Mouse (Mus musculus): ENCODE results near the gene Plekhb2. TPM values are rescaled to one million over a fixed set of nuclear protein-coding genes. Genes with fewer than 3 reads are reported as not detected.
A peak's percentile ranks its signal among the peaks of the same experiment; 100 is the strongest.

The Plekhb2 gene
- total RNA-seq, 2 experiments from 2014 or later, result 197 to 199 TPM

DNA sequence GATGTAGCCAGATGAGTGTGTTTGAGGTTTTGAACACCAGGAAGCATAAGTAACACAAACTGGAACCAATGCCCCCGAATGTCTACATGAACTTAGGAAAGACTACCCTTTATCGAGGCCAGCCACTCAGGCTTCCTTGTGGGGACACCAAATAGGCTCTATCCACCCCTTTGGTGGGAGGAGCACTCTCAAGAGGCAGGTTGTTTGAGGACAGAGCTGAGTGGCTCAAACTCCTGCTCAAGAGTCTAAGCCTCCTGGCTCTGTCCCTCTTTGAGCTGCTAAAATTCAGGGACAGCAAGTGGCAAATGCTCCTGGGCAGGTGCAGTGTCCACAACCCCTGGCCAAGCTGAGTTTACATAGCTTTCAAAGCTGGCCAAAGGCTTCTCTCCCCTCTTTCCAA is 14.9 kb upstream of the Plekhb2 start:
- DNase-seq, result no peak

DNA sequence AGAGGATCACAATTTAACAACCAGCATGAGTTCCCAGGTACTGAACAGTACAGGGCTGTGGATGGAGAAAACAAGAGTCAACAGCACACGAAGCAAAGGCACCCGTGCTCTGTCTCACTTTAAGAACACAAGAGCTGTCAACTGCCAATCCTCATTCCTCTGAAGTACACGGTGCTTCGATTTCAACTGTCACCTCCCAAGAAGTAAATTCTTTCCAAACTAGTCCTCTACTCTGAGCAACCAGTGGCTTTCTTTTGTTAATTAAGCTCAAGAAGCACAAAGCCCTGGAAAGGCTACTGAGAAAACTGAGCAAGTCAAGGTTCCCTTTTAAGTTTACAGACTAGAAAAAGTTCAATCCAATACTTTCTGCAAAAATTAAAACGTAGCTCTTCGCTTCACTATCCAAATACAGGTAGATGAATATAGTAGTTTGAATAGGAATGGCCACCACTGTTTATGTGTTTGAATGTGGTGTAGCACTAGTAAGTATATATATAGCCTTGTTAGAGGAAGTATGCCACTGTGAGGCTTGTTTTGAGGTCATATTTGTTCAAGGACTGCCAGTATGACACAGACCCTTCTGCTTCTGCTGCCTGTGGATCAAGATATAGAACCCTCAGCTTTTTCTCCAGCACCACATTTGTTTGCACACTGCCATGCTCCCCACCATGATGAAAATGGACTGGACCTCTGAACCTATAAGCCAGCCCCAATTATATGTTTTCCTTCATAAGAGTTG is 11.7 kb upstream of the Plekhb2 start:
- DNase-seq, result no peak

DNA sequence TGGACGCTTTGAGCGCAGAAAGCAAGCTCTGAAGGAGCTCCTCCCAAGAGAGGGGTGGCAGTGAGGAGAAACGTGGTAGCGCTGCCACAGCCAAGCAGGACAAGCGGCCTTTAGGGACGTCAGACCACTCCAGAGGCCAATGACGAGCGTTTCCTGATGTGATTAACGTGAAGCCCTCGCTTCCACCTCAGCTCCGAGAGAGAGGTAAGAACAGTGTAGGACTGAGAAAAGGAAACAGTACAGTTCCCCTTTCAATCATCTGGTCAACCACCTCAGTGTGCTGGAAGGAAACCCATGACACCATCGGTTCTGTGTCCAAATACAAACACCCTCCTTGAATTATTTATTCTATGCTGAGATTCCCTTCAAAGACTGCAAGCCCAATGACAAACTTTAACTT is 10.5 kb upstream of the Plekhb2 start:
- DNase-seq, result no peak

DNA sequence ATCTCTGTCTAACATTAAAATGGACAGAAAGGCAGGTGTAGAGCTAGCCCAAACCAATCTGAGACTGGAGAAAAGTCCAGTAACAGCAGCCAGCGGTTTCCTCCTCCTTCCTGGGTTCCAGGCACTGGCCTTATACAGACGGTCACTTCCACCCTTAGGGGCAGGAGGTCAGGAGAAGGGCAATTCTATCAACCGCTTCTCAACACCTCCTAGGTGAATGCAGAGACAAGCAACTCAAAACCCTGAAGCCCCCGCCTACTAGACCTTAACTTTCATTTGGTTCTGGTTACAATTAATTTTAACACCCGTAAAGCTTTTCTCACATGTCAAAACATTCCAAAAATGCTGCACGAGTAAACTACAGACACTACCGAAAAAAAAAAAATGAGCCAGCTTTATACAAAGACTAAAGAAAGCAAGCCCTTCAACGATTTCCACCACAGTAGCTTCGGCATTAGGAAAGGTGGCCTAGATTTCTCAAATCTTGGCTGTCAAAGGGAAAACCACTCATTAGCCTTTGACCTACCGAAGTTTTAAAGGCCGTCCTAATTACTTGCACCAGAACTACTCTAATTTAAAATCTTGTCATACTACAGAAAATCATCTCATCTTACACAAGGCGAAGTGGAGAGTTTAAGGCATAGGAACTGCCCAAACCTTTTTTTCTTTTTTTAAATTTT is 7.9 kb upstream of the Plekhb2 start:
- DNase-seq, result no peak

DNA sequence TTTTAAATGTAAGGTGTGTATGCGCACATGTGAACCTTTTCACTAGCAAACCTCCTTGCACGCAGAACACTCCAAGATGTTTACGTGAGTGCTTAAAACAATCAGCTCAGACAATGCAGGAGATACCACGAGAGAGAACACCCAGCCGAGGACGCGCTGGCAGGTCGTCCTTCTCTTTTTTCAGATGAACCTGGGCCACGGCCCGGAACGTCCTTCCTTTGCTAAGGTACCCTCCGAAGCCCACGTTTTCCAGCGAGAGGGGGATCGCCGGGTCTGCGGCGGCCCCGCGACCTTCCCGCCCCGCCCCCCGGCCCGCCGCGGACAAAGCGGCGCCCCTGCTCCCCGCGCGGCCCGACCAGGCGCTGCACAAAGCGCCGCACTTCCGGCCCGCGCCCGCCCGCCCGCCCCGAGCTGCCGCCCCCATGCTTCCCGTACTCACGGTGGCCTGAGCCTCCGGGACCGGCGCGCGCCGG is 7.4 kb upstream of the Plekhb2 start:
- DNase-seq, result no peak

DNA sequence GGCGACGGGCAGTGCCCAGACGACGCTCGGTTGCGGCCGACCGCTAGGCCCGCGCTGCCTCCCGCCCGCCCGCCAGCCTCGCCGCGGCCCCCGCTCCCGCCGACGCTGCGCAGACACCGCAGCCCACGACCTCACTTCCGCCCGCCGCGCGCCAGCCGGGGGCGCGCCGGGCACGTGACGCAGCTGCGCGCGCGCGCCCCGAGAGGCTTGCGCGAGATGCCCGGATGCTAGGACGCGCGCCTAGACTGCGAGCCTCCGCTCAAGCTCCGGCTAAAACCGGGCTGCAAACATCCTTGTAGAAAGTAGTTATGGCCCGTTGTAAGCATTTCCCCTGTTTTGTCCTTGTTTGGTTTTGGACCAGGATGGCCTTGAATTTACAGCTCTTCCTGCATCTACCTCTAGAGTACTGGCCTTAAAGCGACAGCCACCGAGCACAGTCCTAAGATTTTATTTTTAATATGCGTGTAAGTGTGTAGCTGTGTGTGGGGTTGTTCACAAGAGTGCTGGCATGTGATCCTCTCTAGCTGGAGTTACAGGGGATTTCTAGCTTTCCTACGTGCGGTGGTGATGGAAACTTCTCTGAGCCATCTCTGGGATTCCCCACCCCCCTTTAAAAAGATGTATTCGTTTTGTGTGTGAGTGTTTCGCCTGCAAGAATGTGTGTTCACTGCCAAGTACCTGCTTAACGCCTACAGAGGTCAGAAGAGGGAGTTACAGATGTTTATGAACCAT is 6.7 kb upstream of the Plekhb2 start, which contains the start of gene Fam168b:
Gene Fam168b, minus strand, starts transcription at position 179 of the 732 bp plus-strand sequence.
- DNase-seq, result peak; percentile 87

DNA sequence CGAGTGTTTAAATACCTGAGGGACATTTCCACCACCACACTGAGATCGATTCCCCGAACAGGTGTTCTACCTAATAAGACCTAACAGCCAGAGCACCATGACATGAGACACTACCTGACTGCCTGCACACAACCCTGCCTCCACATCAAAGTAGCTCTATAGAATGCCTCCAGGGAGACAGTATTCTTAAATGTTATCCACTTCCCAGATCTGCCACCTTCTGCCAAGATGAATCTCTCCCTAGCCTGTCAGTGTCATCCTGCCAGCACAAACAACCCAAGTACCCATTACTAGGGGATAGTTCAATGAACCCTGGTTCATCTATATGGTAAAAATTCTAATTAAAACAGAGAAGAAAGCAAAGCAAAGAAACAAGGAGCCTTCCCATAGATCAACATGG is 2.7 kb upstream of the Plekhb2 start:
- DNase-seq, result no peak

DNA sequence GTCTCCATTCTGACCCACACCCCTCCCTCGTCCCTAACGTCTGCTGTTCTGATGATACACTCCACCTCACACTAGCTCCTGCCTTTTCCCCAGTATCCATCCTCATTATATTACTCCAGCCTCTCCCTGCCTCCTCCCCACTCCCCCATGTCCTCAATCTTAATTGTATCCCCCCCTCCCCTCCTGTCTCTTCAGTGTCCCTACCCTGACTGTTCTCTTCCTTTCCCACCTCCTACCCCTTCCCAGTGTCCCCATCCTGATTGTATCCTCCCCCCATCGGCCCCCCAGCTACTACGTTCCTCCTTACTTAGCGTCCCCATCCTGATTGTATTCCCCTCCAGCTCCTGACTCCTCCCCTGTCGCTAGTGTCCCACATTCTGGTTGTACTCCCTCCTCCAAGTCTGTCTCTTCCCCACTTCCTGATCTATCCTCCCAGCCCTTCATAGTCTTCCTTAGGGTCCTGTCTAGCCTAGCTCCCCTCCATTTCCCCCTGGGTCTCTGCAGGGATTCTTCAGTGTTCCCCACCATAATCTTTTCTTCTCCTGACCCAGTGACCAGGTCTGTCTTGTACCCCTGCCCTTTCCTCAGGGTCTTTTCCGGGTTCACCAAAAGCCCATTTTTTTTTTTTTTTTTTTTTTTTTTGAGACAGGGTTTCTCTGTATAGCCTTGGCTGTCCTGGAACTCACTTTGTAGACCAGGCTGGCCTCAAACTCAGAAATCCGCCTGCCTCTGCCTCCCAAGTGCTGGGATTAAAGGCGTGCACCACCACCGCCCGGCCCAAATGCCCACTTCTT is 764 bp downstream of the Plekhb2 start:
- DNase-seq, result no peak

DNA sequence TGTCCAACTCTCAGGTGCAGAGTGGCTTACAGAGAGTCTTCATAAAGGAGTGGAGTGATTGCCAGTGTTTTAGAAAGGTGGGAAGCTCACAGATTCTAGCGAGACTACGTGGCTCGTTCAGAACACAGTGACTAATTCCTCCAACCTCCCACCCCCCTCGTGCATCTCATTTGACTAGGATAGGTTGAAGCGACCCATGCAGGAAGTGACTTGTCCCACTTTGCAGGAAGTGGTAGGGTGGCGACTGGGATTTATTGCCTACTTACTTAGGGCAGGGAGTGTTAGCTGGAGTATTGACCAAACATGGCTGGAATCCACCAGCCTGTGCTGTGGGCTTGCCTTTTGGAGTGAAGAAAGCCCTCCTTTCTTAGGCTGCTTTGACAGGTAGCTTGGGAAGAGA is 1.8 kb downstream of the Plekhb2 start:
- no peak for DNase-seq

DNA sequence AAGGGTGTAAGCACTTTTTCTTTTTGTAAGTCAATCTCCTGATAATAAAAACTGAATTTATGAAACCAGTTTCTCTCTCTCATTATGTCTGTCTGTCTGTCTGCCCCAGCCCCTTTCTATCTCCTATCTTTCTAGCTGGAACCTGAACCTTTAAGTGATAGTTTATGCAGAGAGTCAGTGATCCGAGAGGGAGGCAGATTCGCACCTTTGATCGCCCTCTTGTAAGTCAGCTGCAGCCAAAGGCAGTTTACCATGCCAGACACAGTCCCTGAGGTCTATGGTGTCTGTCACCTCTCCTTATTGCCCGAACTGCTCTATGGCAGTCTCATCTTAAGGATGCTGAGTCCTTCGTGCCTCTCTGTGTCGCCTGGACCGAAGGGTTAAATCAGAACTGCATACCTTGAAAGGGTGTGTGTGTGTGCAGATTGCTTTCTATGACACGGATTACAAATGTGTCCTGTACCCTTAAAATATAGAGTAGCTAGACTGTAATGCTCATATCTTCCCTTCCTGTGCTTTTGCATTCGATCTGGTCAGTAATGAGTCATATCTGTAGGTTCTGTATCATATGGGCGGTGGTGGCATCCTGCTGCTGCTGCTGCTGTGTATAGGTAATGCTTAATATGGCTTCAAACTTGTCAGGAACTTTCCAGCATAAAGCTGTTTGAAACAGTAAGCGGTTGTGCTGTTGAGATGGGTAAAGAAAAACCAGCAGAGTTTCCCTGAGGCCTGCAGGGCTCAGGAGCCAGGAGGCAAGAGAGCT is 2.5 kb downstream of the Plekhb2 start:
- DNase-seq, result no peak

DNA sequence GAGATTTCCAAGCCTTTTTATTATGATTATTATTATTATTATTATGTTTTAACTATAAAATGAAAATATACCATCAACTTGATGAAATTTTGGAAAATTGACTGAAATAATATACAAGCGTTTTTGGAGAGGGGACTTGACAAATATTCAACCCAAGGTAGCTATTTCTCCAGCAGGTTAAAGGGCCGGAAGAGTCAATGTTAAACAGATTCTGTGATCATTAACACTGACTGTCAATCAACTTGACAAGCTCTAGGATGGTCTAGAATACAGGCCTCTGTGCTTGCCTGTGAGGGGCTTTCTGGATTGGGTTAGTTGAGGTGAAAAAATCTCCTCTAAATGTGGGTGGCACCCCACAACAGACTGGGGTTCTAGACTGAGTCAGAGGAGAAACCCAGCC is 4.0 kb downstream of the Plekhb2 start:
- no peak for DNase-seq

DNA sequence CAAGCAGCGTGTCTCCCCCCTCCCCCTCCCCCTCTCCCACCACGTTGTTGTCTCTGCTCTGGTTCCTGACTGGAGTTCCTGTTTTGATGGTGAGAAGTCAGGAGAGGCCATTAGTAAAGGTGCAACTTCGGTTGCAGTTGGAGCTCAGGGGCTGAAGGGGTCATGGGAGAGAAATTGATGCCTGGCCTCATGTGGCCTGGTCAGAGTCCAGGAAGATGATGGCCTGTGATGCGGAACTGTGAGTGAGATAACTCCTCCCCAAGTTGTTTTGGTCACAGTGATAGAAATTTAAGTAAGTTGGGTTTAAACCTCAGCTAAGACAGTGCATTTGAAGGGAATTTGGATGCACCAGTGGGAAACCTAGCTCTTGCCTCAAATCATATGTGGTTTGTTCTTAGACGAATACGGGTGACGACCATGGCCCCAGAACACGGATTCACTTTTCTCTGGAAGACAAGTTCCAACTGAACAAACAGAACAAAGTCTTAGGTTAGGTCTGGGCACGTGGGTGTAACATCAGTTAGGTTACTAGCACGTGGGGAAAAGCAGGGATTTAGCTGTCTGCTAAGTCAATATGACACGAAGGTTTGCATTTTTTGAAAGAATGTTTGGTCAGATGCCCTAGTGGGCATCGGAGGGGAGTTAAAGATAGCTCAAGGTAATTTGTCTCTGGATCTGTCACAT is 5.4 kb downstream of the Plekhb2 start:
- no peak for DNase-seq

DNA sequence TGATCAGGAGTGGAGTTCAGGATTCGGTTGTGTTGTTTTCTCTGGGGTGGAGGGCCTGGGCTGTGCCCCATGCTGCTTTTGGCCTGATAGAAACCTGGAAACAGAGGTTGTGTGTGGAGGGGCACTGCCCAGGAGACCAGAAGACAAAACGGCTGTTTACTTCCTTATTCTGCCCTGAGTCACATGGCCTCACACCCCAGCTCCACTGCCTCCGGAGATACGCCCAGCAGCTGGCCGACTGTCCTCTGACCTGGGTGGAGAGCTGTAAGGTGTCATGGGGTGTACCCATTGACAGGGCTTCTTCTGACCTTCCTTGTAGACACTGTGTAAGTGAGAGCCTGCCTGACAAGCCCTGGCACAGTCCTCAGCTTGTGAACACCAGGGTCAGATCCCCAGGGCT is 8.9 kb downstream of the Plekhb2 start:
- DNase-seq, result no peak

DNA sequence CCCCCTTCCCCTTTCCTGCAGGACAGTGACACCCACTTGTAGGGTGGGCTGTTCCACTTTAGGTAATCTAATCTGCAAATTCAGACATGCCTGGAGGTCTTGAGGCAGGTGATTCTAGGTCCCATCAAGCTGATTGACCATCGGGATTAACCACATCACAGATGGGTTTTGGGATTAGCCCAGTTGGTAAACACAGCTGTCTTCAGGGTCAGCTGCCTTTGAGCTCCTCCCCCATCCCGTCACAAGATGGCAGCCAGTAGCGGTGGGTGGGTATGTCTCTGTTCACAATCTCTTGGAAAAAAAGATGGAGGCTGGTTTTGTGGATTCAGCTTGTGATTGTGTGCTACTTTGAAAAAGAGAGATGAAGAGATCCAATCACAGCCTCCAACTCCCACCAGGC is 10.0 kb downstream of the Plekhb2 start:
- DNase-seq, result no peak

DNA sequence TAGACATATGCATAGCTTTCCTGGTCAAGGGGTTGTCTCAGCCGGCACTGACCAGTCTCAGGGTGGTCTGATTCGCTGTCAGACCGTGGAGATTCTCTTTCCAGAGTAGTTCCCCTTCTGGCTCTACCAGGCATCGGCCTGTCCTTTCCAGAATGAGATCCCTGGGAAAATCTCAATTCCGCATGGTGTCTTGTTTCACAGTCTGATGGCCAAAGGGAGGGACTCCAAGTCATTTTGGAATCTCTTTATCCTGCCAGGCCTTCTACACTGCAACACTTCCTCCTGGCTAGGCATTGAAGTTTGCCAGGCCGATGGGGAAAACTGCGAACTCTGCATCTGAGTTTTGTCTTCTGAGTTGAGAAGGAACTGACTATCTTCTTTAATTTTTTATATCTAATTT is 10.4 kb downstream of the Plekhb2 start:
- DNase-seq, result no peak

DNA sequence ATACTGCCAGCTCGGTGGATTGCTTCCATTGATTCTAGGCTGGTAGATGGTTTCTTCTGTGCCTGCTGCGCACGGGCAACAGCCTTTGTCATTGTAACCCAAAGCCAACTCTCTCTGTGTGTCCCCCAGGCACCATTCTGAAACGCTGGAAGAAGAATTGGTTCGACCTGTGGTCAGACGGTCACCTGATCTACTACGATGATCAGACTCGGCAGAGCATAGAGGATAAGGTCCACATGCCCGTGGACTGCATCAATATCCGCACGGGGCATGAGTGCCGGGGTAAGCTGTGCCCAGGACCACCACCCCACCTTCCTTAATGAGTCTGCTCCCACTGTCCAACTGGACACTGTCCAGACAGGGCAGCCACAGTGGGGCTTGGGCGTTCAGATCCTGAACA is 13.1 kb downstream of the Plekhb2 start:
- no peak for DNase-seq

DNA sequence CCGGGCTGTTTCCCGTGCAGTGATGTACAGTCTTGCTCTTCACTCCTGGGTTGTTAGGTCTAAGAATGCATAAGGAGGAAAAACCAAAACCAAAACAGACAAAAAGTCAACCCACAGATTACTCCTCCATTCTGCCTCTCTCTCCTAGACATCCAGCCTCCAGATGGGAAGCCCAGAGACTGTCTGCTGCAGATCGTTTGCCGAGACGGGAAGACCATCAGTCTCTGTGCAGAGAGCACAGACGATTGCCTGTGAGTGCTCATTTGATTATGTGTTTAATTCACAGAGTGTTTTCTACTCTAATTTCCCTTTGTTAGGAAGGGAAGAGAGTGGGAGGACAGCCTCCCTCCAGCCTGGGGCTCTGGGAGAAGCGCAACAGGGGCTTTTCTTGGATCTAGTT is 13.5 kb downstream of the Plekhb2 start:
- peak; percentile 35 to 54 for DNase-seq

DNA sequence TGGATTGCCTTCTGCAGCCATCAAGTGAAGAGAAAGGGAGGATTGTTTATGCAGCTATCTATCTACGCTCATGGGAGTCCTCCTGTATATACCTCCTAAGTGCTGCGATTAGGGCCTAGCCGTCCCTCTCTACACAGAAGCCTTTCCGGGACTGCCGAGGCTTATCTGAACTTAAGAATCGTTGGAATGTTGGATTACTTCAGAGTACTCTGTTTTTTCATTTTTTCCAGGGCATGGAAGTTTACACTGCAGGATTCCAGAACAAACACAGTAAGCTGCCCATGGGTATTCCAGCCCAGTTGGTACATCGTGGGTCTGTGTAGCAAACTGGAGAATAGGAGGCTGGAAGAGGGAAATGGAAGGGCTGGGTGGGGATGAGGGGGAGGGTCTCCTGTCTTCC is 14.5 kb downstream of the Plekhb2 start:
- DNase-seq, result no peak

DNA sequence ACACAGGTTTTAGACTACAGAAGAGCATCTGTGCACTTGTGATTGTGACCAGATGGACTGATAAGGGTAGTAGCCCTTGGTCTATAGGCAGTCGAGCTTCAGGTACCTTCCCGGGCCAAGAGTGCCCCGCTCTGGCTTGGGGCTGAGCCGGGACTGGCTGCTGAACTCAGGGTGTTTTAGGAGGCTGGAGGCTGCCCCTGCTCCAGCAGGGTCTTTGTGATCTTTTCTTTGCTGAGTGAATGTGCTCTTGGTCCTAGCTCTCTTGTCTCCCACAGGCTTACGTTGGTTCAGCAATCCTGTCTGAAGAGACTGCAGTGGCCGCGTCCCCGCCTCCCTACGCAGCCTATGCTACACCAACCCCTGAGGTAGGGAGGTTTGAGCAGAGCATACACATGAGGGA is 16.1 kb downstream of the Plekhb2 start:
- DNase-seq, result no peak

DNA sequence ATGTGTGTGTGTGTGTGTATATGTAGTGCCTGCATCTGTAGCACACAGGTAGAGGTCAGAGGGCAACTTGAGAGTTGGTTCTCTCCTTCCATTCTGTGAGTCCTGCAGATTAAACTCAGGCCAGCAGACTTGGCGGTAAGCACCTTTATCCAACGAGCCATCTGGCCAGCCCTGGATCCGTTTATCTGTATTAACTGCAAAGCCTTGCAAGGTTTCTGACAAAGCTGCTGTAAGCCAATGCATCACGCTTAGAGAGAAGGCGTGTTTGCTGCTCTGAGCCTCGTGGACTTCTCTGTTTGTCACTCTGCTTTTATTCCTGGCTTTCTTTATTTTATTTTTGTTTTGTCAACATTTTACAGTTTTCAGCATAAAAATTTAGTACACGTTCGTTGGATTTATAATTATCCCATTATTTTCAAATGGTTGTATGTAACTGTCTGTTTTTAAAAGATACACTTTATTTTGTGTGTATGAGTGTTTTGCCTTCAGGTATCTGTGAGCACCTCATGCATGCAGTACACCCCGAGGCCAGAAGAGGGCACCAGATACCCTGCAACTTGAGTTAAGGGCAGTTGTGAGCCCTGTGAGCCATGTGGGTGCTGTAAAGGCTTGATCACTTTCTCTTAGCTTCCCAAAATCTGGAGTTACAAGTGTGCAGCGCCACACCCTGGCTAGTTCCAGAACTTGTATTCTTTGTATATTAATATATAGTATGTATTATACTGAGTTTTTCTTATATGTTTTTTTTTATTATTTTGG is 17.2 kb downstream of the Plekhb2 start:
- DNase-seq, result peak; percentile 60 to 75

Data from layer of hippocampus, postnatal 36 days (tissue).